Mouse (Mus musculus) intestine, embryonic 14.5 days (tissue): ENCODE results near the gene Nr6a1. TPM values are rescaled to one million over a fixed set of nuclear protein-coding genes. Genes with fewer than 3 reads are reported as not detected.

Experiments
- ATAC-seq: fragments of 200-750 bp; cut with Nextera tagmentation; replicated peaks from 2 replicates; pipeline ENCODE4 v1.8.0; 2017; ENCODE audit warnings: low read depth, moderate number of reproducible peaks, moderate TSS enrichment, moderate library complexity; ENCODE audit not compliant: low FRiP score, low TSS enrichment
- DNase-seq: peaks from one replicate; pipeline ENCODE4 v3.0.0-alpha.2; 2018; ENCODE audit warnings: low spot score
- H3K27ac ChIP-seq: fragments of 300-500 bp; sonication (generic); 2 replicates; pipeline ENCODE4 v1.5.1; 2014; ENCODE audit warnings: low read depth, mild to moderate bottlenecking, control low read depth
- H3K27me3 ChIP-seq: fragments of 300-500 bp; sonication (generic); replicated peaks from 2 replicates; pipeline ENCODE4 v1.6.1; 2014; ENCODE audit warnings: low read length, control low read depth; ENCODE audit not compliant: control insufficient read depth, insufficient read depth
- H3K36me3 ChIP-seq: fragments of 300-500 bp; sonication (generic); 2 replicates; pipeline ENCODE4 v1.6.1; 2014; ENCODE audit warnings: low read length, control low read depth; ENCODE audit not compliant: control insufficient read depth, insufficient read depth
- H3K4me1 ChIP-seq: fragments of 300-500 bp; sonication (generic); replicated peaks from 2 replicates; pipeline ENCODE4 v1.6.1; 2014; ENCODE audit warnings: low read length, control low read depth, mixed read lengths; ENCODE audit not compliant: control insufficient read depth, insufficient read depth
- H3K4me2 ChIP-seq: fragments of 300-500 bp; sonication (generic); 2 replicates; pipeline ENCODE4 v1.6.1; 2014; ENCODE audit warnings: low read length
- H3K4me3 ChIP-seq: fragments of 300-500 bp; sonication (generic); 2 replicates; pipeline ENCODE4 v1.5.1; 2014; ENCODE audit warnings: low read depth, low read length, control low read depth, mixed read lengths
- H3K9ac ChIP-seq: fragments of 300-500 bp; sonication (generic); 2 replicates; pipeline ENCODE4 v1.6.1; 2014; ENCODE audit warnings: mild to moderate bottlenecking, low read length
- H3K9me3 ChIP-seq: fragments of 300-500 bp; sonication (generic); 2 replicates; pipeline ENCODE4 v1.6.1; 2016; ENCODE audit warnings: low read length, control low read depth; ENCODE audit not compliant: control insufficient read depth
- WGBS: fragments of 180-500 bp; shearing (Covaris S2); extraction: QIAGEN DNeasy Blood & Tissue Kit; methylation state at CpG from one replicate; pipeline ENCODE4 v1.1.7; 2014; 5-methylcytosine and 5-hydroxymethylcytosine counted together
- polyA plus RNA-seq: library from polyadenylated mRNA; unstranded; fragments of >200 nt; fragmentation: Nextera tagmentation; extraction: Ambion mirVana; gene quantifications from 2 replicates; pipeline ENCODE4 v1.2.1, GENCODE M21; 2014

The Nr6a1 gene
- polyA plus RNA-seq, 1 experiment from 2014 or later, result 2.4 TPM

DNA sequence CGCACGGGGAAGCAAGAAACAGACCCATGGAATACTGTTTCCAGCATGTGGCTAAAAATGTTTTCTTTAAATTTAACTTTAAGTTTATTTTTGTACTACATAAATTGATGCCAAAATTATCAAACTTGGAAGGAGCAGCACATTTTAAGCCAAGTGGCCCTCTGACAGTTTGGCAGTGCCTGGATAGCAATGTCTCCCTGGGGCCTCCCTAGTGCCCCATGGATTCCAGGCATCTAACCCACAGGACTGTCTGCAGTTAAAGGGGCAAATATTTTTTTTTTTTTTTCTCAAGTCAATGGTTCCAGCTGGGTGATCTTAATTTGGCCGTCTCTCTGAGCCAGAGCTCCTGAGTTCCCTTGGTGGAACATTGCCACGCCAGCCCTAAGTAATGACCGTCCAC, 15.7 kb upstream of the Nr6a1 start:
- Histone ChIP-seq H3K36me3 (no peaks in the 10 kb centered on the region), H3K27ac (no peak overlapping the region), H3K4me2 (no peak overlapping the region), H3K4me3 (no peak overlapping the region), H3K9ac (no peak overlapping the region), H3K27me3 (no peaks in the 10 kb centered on the region), H3K9me3 (no peaks in the 10 kb centered on the region), H3K4me1 (no peaks in the 10 kb centered on the region)
- 86% methylated on average over 5 of the region's 5 CpGs for WGBS
- ATAC-seq (no peak), DNase-seq (no peak)

DNA sequence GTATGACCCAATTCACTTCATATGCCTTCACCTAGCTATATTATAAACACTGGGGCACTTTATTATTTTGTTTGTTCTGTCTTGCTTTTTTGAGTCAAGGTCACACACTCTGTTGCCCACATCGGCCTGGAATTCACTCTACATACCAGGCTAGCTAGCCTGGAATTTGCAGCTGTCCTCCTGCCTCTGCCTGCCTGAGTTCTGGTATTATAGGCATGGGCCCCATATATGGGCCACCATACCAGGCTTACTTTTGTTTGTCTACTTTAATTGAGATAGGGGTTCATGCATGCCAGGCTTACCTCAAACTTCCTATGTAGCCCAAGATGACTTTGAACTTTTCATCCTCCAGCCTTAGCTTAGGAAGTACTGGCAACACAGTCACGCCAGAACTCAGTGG, 14.4 kb upstream of the Nr6a1 start:
- WGBS, result 69% methylated on average over 2 of the region's 2 CpGs
- Histone ChIP-seq H3K4me3 (no peak overlapping the region), H3K27ac (no peak overlapping the region), H3K27me3 (no peaks in the 10 kb centered on the region), H3K4me1 (no peaks in the 10 kb centered on the region), H3K9ac (no peak overlapping the region), H3K4me2 (no peak overlapping the region), H3K9me3 (no peaks in the 10 kb centered on the region), H3K36me3 (no peaks in the 10 kb centered on the region)
- DNase-seq, result no peak
- ATAC-seq, result no peak

DNA sequence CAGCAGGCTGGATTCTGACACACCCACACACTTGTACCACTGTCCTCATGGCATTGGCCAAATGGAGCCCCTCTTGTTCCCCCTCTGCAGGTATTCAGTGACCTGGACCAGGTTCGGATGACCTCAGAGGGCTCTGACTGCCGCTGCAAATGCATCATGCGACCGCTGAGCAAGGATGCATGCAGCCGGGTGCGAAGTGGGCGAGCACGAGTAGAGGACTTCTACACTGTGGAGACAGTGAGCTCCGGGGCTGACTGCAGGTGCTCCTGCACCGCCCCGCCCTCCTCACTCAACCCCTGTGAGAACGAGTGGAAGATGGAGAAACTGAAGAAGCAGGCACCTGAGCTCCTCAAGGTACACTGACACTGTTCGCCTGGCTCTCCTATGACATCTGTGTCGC, 13.9 kb upstream of the Nr6a1 start:
- no peak for ATAC-seq
- Histone ChIP-seq H3K4me3 (no peak overlapping the region), H3K4me2 (no peak overlapping the region), H3K9me3 (no peaks in the 10 kb centered on the region), H3K9ac (no peak overlapping the region), H3K27me3 (no peaks in the 10 kb centered on the region), H3K27ac (no peak overlapping the region), H3K4me1 (no peaks in the 10 kb centered on the region), H3K36me3 (no peaks in the 10 kb centered on the region)
- 77% methylated on average over 14 of the region's 14 CpGs for WGBS
- no peak for DNase-seq

DNA sequence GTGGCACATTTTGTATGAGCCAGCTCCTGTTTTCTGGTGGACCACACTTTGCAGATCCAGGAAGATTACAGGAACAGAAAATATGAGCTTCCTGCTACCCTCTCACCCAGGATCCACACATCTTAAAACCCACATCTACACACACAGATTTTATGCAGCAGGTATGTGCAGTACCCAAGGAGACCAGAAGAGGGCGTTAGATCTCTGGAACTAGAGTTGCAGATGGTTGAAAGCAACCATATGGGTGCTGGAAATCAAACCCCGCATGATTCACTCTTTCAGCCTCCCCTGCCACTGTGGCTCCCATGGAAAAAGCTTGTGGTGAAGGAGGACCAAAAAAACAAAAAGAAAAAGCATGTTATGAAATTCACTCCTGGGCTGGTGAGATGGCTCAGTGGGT, 11.6 kb upstream of the Nr6a1 start:
- no peaks in the 10 kb centered on the region for H3K36me3 ChIP-seq
- no peak overlapping the region for H3K9ac ChIP-seq
- no peaks in the 10 kb centered on the region for H3K9me3 ChIP-seq
- H3K27ac ChIP-seq, result no peak overlapping the region
- no peak overlapping the region for H3K4me3 ChIP-seq
- ATAC-seq (no peak), DNase-seq (no peak)
- H3K27me3 ChIP-seq, result no peaks in the 10 kb centered on the region
- WGBS, result 71% methylated on average over 2 of the region's 2 CpGs
- H3K4me2 ChIP-seq, result no peak overlapping the region
- H3K4me1 ChIP-seq, result no peaks in the 10 kb centered on the region

DNA sequence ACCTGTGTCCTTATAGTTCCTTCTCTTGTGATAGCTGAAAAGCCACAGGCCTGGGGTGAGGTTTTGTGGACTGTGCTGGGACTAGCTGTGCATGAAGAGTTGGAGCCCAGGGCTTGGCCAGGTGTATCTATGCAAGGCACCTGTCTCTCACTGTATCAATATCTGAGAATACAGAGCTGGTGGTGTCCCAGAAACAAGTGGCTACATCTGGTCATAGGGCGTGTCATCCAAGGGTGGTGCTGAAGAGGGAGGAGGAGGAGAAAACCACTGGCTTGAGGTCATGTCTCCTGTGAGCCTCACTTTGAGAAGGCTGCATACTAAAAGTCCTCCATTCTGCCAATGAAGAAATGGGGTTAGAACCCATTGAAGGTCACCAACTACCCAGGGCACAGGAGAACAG, 10.5 kb upstream of the Nr6a1 start:
- no peaks in the 10 kb centered on the region for H3K9me3 ChIP-seq
- H3K4me3 ChIP-seq, result no peak overlapping the region
- H3K4me1 ChIP-seq, result no peaks in the 10 kb centered on the region
- no peak overlapping the region for H3K9ac ChIP-seq
- H3K27ac ChIP-seq, result no peak overlapping the region
- 83% methylated on average over 1 of the region's 1 CpGs for WGBS
- H3K4me2 ChIP-seq, result no peak overlapping the region
- DNase-seq, result no peak
- no peak for ATAC-seq
- H3K27me3 ChIP-seq, result no peaks in the 10 kb centered on the region
- no peaks in the 10 kb centered on the region for H3K36me3 ChIP-seq

DNA sequence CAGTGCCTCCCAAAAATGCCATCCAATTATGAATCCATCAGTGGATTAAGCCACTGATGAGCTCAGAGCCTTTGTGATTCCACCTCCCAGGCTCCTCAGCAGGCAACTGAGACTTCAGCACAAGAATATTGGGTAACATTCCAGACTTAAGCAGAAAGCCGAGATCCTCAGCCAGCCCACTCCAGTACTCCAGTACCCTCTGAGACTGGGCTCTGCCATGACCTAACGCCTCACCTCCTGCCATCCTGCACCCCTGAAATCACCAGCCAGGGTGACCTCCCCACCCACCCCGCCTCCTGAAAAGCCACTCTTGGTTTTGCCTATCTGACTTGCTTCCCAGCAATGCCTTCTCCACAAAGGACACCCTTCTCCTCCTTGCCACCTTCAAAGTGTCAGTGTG, 9.9 kb upstream of the Nr6a1 start:
- Histone ChIP-seq H3K27me3 (no peaks in the 10 kb centered on the region), H3K9me3 (no peaks in the 10 kb centered on the region), H3K4me3 (no peak overlapping the region), H3K4me2 (no peak overlapping the region), H3K36me3 (no peaks in the 10 kb centered on the region), H3K9ac (no peak overlapping the region), H3K27ac (no peak overlapping the region), H3K4me1 (no peaks in the 10 kb centered on the region)
- WGBS, result 77% methylated on average over 3 of the region's 3 CpGs
- ATAC-seq (no peak), DNase-seq (no peak)

DNA sequence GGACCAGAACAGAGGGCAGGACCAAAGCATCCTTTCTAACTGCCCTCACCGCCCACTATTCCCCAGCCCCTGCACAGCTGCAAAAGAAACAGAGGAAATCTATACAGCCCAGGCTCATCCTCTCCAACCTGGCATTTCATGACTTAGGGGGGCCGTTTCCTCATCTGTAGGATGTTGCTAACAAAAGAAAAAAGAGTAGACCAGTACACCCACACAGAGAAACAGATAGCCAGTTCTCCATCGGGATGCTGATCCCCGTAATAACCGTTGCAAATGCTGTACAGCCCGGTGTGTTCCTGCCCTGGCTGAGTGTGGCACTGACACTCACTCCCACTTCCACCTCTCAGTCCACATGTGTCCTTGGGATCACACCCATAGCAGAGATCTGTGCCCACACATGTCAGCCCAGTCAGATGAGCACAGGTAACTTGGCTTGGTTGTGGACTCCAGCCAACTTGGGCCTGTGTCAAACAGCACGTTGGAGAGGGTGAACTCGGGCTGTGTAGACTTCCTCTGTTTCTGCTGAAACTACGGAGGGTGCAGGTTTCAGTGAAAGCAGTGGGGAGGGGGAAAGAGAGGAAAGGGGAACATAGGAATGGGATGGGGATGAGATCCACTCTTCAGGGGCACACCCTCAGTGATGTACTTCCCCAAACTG, 9.4 kb upstream of the Nr6a1 start:
- H3K36me3 ChIP-seq, result no peaks in the 10 kb centered on the region
- H3K27me3 ChIP-seq, result no peaks in the 10 kb centered on the region
- H3K4me1 ChIP-seq, result no peaks in the 10 kb centered on the region
- H3K9ac ChIP-seq, result no peak overlapping the region
- ATAC-seq, result no peak
- H3K27ac ChIP-seq, result no peak overlapping the region
- WGBS, result 77% methylated on average over 9 of the region's 9 CpGs
- H3K4me3 ChIP-seq, result no peak overlapping the region
- no peak overlapping the region for H3K4me2 ChIP-seq
- no peaks in the 10 kb centered on the region for H3K9me3 ChIP-seq
- no peak for DNase-seq

DNA sequence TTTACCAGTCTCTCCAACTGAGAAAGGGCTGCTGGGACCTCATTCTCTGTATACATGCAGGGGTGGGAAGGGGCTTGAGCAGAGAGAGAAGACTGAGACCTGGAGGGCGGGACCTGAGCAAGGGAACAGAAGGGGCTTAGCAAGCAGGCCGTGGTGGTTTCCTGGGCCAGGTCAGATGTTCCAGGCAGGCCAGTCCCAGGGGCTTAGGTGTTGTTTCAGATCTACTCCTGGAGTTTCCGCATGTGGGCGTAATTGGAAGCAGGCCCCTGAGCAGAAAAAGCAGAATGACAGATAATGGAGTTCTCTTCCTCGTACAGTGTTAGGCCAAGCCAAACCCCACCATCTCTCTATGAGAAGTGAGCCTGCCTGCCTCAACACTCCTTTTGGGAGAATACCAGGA, 7.4 kb upstream of the Nr6a1 start:
- Histone ChIP-seq H3K9me3 (no peaks in the 10 kb centered on the region), H3K27ac (no peak overlapping the region), H3K4me1 (0 out of 2 replicates have a peak, but pooled peaks cover 4% of the 10 kb centered on the region), H3K9ac (no peak overlapping the region), H3K4me3 (no peak overlapping the region), H3K27me3 (no peaks in the 10 kb centered on the region), H3K4me2 (no peak overlapping the region), H3K36me3 (no peaks in the 10 kb centered on the region)
- no peak for ATAC-seq
- WGBS, result 69% methylated on average over 5 of the region's 5 CpGs
- no peak for DNase-seq

DNA sequence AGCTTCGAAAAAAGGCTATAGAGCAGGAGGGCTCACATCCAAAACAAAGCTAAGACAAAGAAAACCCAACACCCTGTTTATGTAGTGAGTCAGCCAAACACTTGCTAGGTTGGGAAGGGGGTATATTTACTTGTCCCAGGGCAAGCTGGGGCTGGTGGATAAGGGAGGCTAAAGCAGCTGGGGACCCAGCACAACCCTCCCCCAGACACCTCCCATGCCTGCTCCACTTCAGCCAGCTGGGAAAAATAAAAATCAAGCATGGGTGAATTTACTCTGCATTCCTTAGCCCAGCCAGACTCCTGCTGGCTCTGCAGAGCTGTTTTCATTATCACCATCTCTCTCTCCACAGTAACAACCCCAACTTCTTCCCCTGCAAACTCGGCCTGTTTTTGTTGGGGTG, 6.4 kb upstream of the Nr6a1 start:
- no peak for ATAC-seq

More for the DNA sequence above, 6.4 kb upstream of the Nr6a1 start:
- Histone ChIP-seq H3K36me3 (no peaks in the 10 kb centered on the region), H3K9me3 (no peaks in the 10 kb centered on the region), H3K27ac (no peak overlapping the region), H3K9ac (no peak overlapping the region), H3K27me3 (no peaks in the 10 kb centered on the region), H3K4me2 (no peak overlapping the region), H3K4me1 (0 out of 2 replicates have a peak, but pooled peaks cover 4% of the 10 kb centered on the region), H3K4me3 (no peak overlapping the region)
- no peak for DNase-seq
- 27% methylated on average over 2 of the region's 2 CpGs for WGBS
